Mouse (Mus musculus) intestine, embryonic 14.5 days (tissue): ENCODE results near the gene Diras1. TPM values are rescaled to one million over a fixed set of nuclear protein-coding genes. Genes with fewer than 3 reads are reported as not detected.
"Not testable (repeated sequence)": the region's sequence is repeated elsewhere in the genome, so short reads cannot be mapped to it uniquely, and the experiment has no call there.

Source experiments
- ATAC-seq: fragments of 200-750 bp; cut with Nextera tagmentation; replicated peaks from 2 replicates; pipeline ENCODE4 v1.8.0; 2017; ENCODE audit warnings: low read depth, moderate number of reproducible peaks, moderate TSS enrichment, moderate library complexity; ENCODE audit not compliant: low FRiP score, low TSS enrichment
- DNase-seq: peaks from one replicate; pipeline ENCODE4 v3.0.0-alpha.2; 2018; ENCODE audit warnings: low spot score
- H3K27ac ChIP-seq: fragments of 300-500 bp; sonication (generic); 2 replicates; pipeline ENCODE4 v1.5.1; 2014; ENCODE audit warnings: low read depth, mild to moderate bottlenecking, control low read depth
- H3K27me3 ChIP-seq: fragments of 300-500 bp; sonication (generic); replicated peaks from 2 replicates; pipeline ENCODE4 v1.6.1; 2014; ENCODE audit warnings: low read length, control low read depth; ENCODE audit not compliant: control insufficient read depth, insufficient read depth
- H3K36me3 ChIP-seq: fragments of 300-500 bp; sonication (generic); 2 replicates; pipeline ENCODE4 v1.6.1; 2014; ENCODE audit warnings: low read length, control low read depth; ENCODE audit not compliant: control insufficient read depth, insufficient read depth
- H3K4me1 ChIP-seq: fragments of 300-500 bp; sonication (generic); replicated peaks from 2 replicates; pipeline ENCODE4 v1.6.1; 2014; ENCODE audit warnings: low read length, control low read depth, mixed read lengths; ENCODE audit not compliant: control insufficient read depth, insufficient read depth
- H3K4me2 ChIP-seq: fragments of 300-500 bp; sonication (generic); 2 replicates; pipeline ENCODE4 v1.6.1; 2014; ENCODE audit warnings: low read length
- H3K4me3 ChIP-seq: fragments of 300-500 bp; sonication (generic); 2 replicates; pipeline ENCODE4 v1.5.1; 2014; ENCODE audit warnings: low read depth, low read length, control low read depth, mixed read lengths
- H3K9ac ChIP-seq: fragments of 300-500 bp; sonication (generic); 2 replicates; pipeline ENCODE4 v1.6.1; 2014; ENCODE audit warnings: mild to moderate bottlenecking, low read length
- H3K9me3 ChIP-seq: fragments of 300-500 bp; sonication (generic); 2 replicates; pipeline ENCODE4 v1.6.1; 2016; ENCODE audit warnings: low read length, control low read depth; ENCODE audit not compliant: control insufficient read depth
- WGBS: fragments of 180-500 bp; shearing (Covaris S2); extraction: QIAGEN DNeasy Blood & Tissue Kit; methylation state at CpG from one replicate; pipeline ENCODE4 v1.1.7; 2014; 5-methylcytosine and 5-hydroxymethylcytosine counted together
- polyA plus RNA-seq: library from polyadenylated mRNA; unstranded; fragments of >200 nt; fragmentation: Nextera tagmentation; extraction: Ambion mirVana; gene quantifications from 2 replicates; pipeline ENCODE4 v1.2.1, GENCODE M21; 2014

Diras1 gene
- polyA plus RNA-seq = 0.65 and 1.0 TPM in 2 replicates

- peaks cover 47% of the 10 kb centered on the region for H3K27me3 ChIP-seq
- H3K4me3 ChIP-seq = peak within 1 kb of the TSS; percentile 20; the same call in 1 of the 2 replicates
- H3K4me2 ChIP-seq = peak within 1 kb of the TSS; percentile 47
- DNase-seq (no peak), ATAC-seq (no peak)
- WGBS = 48% methylated on average over 12 of the region's 12 CpGs
- no peak within 1 kb of the TSS for H3K27ac ChIP-seq
- 0 out of 2 replicates have a peak, but pooled peaks cover 2% of the 10 kb centered on the region for H3K4me1 ChIP-seq
- no peaks in the 10 kb centered on the region for H3K9me3 ChIP-seq
- no peak within 1 kb of the TSS for H3K9ac ChIP-seq
- peaks cover 9% of the 10 kb centered on the region for H3K36me3 ChIP-seq
Observed at GRCm38 (mm10) chr10:81025639-81026275, at the start of gene Diras1. TSS of gene Diras1 (minus strand) at chr10:81025662.

- no peak overlapping the region for H3K4me2 ChIP-seq
- no peak for DNase-seq
- H3K4me3 ChIP-seq = no peak overlapping the region
- no peaks in the 10 kb centered on the region for H3K27me3 ChIP-seq
- no peaks in the 10 kb centered on the region for H3K9me3 ChIP-seq
- peaks cover 49% of the 10 kb centered on the region for H3K36me3 ChIP-seq
- 59% methylated on average over 7 of the region's 7 CpGs for WGBS
- H3K4me1 ChIP-seq = peaks cover 9% of the 10 kb centered on the region
- no peak for ATAC-seq
- no peak overlapping the region for H3K9ac ChIP-seq
- H3K27ac ChIP-seq = no peak overlapping the region
Observed at GRCm38 (mm10) chr10:81073464-81073863, 48.0 kb upstream of the Diras1 start.

GRCm38 (mm10) chr10:81072290-81072689 is 46.8 kb upstream of the Diras1 start:
- H3K4me3 ChIP-seq = no peak overlapping the region
- H3K4me2 ChIP-seq = no peak overlapping the region
- no peaks in the 10 kb centered on the region for H3K9me3 ChIP-seq
- no peak overlapping the region for H3K9ac ChIP-seq
- WGBS = 96% methylated on average over 8 of the region's 8 CpGs
- H3K27me3 ChIP-seq = no peaks in the 10 kb centered on the region
- H3K27ac ChIP-seq = no peak overlapping the region
- DNase-seq (no peak), ATAC-seq (no peak)
- peaks cover 9% of the 10 kb centered on the region for H3K4me1 ChIP-seq
- peaks cover 37% of the 10 kb centered on the region for H3K36me3 ChIP-seq

- Histone ChIP-seq H3K9ac (peak within 1 kb of the TSS; percentile 85), H3K27ac (no peak within 1 kb of the TSS), H3K4me3 (peak within 1 kb of the TSS; percentile 79), H3K4me2 (peak within 1 kb of the TSS; percentile 92), H3K9me3 (no peaks in the 10 kb centered on the region), H3K27me3 (no peaks in the 10 kb centered on the region), H3K36me3 (peaks cover 22% of the 10 kb centered on the region), H3K4me1 (peaks cover 9% of the 10 kb centered on the region)
- ATAC-seq (peak; percentile 96), DNase-seq (peak; percentile 94)
- under 1% methylated on average over 35 of the region's 35 CpGs for WGBS
Observed at GRCm38 (mm10) chr10:81069836-81070235, 44.4 kb upstream of the Diras1 start, which contains the start of gene Thop1. TSS of gene Thop1 (plus strand) at chr10:81070035.

GRCm38 (mm10) chr10:81068706-81069105 is 43.2 kb upstream of the Diras1 start:
- Histone ChIP-seq H3K4me2 (no peak overlapping the region), H3K9ac (no peak overlapping the region), H3K9me3 (no peaks in the 10 kb centered on the region), H3K4me3 (no peak overlapping the region), H3K27me3 (no peaks in the 10 kb centered on the region), H3K27ac (no peak overlapping the region), H3K36me3 (peaks cover 11% of the 10 kb centered on the region), H3K4me1 (peaks cover 9% of the 10 kb centered on the region)
- ATAC-seq (no peak), DNase-seq (no peak)
- 66% methylated on average over 5 of the region's 5 CpGs for WGBS

- H3K4me3 ChIP-seq, H3K36me3 ChIP-seq, H3K4me2 ChIP-seq, H3K9me3 ChIP-seq, DNase-seq, H3K27ac ChIP-seq, ATAC-seq, H3K9ac ChIP-seq, H3K4me1 ChIP-seq, H3K27me3 ChIP-seq: not testable (repeated sequence)
- WGBS = 87% methylated on average over 8 of the region's 8 CpGs
Observed at GRCm38 (mm10) chr10:81064519-81064918, 39.1 kb upstream of the Diras1 start.

GRCm38 (mm10) chr10:81062710-81063109 is 37.2 kb upstream of the Diras1 start:
- ATAC-seq (no peak), DNase-seq (no peak)
- H3K36me3 ChIP-seq = no peaks in the 10 kb centered on the region
- H3K4me1 ChIP-seq = peaks cover 13% of the 10 kb centered on the region
- H3K9ac ChIP-seq = no peak overlapping the region
- no peaks in the 10 kb centered on the region for H3K27me3 ChIP-seq
- H3K4me2 ChIP-seq = no peak overlapping the region
- H3K27ac ChIP-seq = no peak overlapping the region
- no peaks in the 10 kb centered on the region for H3K9me3 ChIP-seq
- 56% methylated on average over 4 of the region's 4 CpGs for WGBS
- no peak overlapping the region for H3K4me3 ChIP-seq

- no peaks in the 10 kb centered on the region for H3K9me3 ChIP-seq
- H3K27ac ChIP-seq = peak within 1 kb of the TSS; percentile 38
- peak within 1 kb of the TSS; percentile 82 for H3K9ac ChIP-seq
- DNase-seq (peak; percentile 99), ATAC-seq (peak; percentile 96)
- H3K4me2 ChIP-seq = peak within 1 kb of the TSS; percentile 87
- WGBS = under 1% methylated on average over 48 of the region's 48 CpGs
- H3K4me3 ChIP-seq = peak within 1 kb of the TSS; percentile 90
- H3K27me3 ChIP-seq = no peaks in the 10 kb centered on the region
- no peaks in the 10 kb centered on the region for H3K36me3 ChIP-seq
- peaks cover 13% of the 10 kb centered on the region for H3K4me1 ChIP-seq
Observed at GRCm38 (mm10) chr10:81059603-81060543, 34.4 kb upstream of the Diras1 start, which contains the start of gene Sgta. TSS of gene Sgta (minus strand) at chr10:81060181.
